In genomic region chr4:135066766-135067479, GRCm38 (mm10) we compare ENCODE assay signal across 8 mouse cellular contexts. TPM values are rescaled to one million over a fixed set of nuclear protein-coding genes. Genes with fewer than 3 reads are reported as not detected.
DNase-seq lines count a peak whose midpoint lies in the region; ATAC-seq and TF ChIP-seq lines count a peak whose summit lies in the region.

No protein-coding gene starts in this region.

- H3K4me2 ChIP-seq in forebrain, embryonic 11.5 days (ENCODE audit: low read depth, low read length, severe bottlenecking) = peak overlapping the region; percentile 27; the same call in 1 of the 2 replicates
- no peak overlapping the region for H3K4me2 ChIP-seq in forebrain, embryonic 15.5 days (replicated peaks)
- H3K4me2 ChIP-seq in intestine, postnatal 0 days (replicated peaks; ENCODE audit: low read depth) = no peak overlapping the region
- no peak overlapping the region for H3K4me2 ChIP-seq in midbrain, embryonic 14.5 days (ENCODE audit: low read length)

- peak; percentile 79 for TF ChIP-seq CTCF in intestine, postnatal 0 days (IDR thresholded peaks at IDR 0.05; ENCODE audit: low read depth)

- intact Hi-C loops in left cerebral cortex, postnatal 4 days (cut with DNase I) = loop anchor here (10.0 kb wide), 1 partner anchor 138 kb away; no protein-coding TSS in a partner anchor

- H3K4me1 ChIP-seq in forebrain, embryonic 11.5 days (replicated peaks; ENCODE audit: control insufficient read depth, insufficient read depth, low read length) = no peaks in the 10 kb centered on the region
- no peaks in the 10 kb centered on the region for H3K4me1 ChIP-seq in forebrain, embryonic 15.5 days
- H3K4me1 ChIP-seq in intestine, postnatal 0 days (replicated peaks; ENCODE audit: control insufficient read depth, insufficient read depth, low read length) = no peaks in the 10 kb centered on the region
- H3K4me1 ChIP-seq in midbrain, embryonic 14.5 days (ENCODE audit: control insufficient read depth, insufficient read depth, low read length) = no peaks in the 10 kb centered on the region

- 10% methylated on average over 19 of the region's 19 CpGs for WGBS in forebrain, embryonic 11.5 days
- 10% methylated on average over 19 of the region's 19 CpGs for WGBS in forebrain, embryonic 15.5 days
- 8% methylated on average over 19 of the region's 19 CpGs for WGBS in intestine, postnatal 0 days
- 10% methylated on average over 19 of the region's 19 CpGs for WGBS in midbrain, embryonic 14.5 days

- peak; percentile 91 for DNase-seq in forebrain, embryonic 11.5 days (ENCODE audit: low spot score)
- DNase-seq in cerebellum, postnatal 4 days (ENCODE audit: low spot score in 2 of 2) = peak; percentile 64 to 85
- peak; percentile 68 for DNase-seq in gastrocnemius, postnatal 25 days
- peak; percentile 83 for DNase-seq in left cerebral cortex, postnatal 4 days
- peak; percentile 88 for DNase-seq in midbrain, embryonic 14.5 days
- peak; percentile 86 to 91 for DNase-seq in spleen, postnatal 10 days (ENCODE audit: low spot score in 2 of 2)

- H3K27me3 ChIP-seq in forebrain, embryonic 11.5 days (ENCODE audit: control insufficient read depth, insufficient read depth, low read length) = no peaks in the 10 kb centered on the region
- H3K27me3 ChIP-seq in forebrain, embryonic 15.5 days = no peaks in the 10 kb centered on the region
- no peaks in the 10 kb centered on the region for H3K27me3 ChIP-seq in intestine, postnatal 0 days (replicated peaks; ENCODE audit: control insufficient read depth, insufficient read depth, low read length)
- no peaks in the 10 kb centered on the region for H3K27me3 ChIP-seq in midbrain, embryonic 14.5 days (ENCODE audit: control insufficient read depth, insufficient read depth, low read length)

- ATAC-seq in forebrain, embryonic 11.5 days (replicated peaks; ENCODE audit: low FRiP score) = no peak
- ATAC-seq in forebrain, embryonic 15.5 days (replicated peaks) = no peak
- ATAC-seq in intestine, postnatal 0 days = peak; percentile 80
- no peak for ATAC-seq in midbrain, embryonic 14.5 days (ENCODE audit: low FRiP score, low TSS enrichment)

- H3K9me3 ChIP-seq in forebrain, embryonic 11.5 days (ENCODE audit: control insufficient read depth, low read length) = no peaks in the 10 kb centered on the region
- no peaks in the 10 kb centered on the region for H3K9me3 ChIP-seq in forebrain, embryonic 15.5 days
- H3K9me3 ChIP-seq in intestine, postnatal 0 days (ENCODE audit: control insufficient read depth) = no peaks in the 10 kb centered on the region
- no peaks in the 10 kb centered on the region for H3K9me3 ChIP-seq in midbrain, embryonic 14.5 days (ENCODE audit: control insufficient read depth, low read length)

- no peak overlapping the region for H3K27ac ChIP-seq in forebrain, embryonic 11.5 days (ENCODE audit: low read depth, low read length)
- H3K27ac ChIP-seq in forebrain, embryonic 15.5 days (replicated peaks) = no peak overlapping the region
- H3K27ac ChIP-seq in intestine, postnatal 0 days (ENCODE audit: low read depth, low read length) = no peak overlapping the region
- H3K27ac ChIP-seq in midbrain, embryonic 14.5 days (replicated peaks; ENCODE audit: low read depth, low read length) = no peak overlapping the region

- H3K9ac ChIP-seq in forebrain, embryonic 11.5 days (ENCODE audit: low read length) = no peak overlapping the region; the same call in 1 of the 2 replicates
- no peak overlapping the region for H3K9ac ChIP-seq in forebrain, embryonic 15.5 days (replicated peaks)
- H3K9ac ChIP-seq in intestine, postnatal 0 days (ENCODE audit: low read depth, low read length) = no peak overlapping the region
- no peak overlapping the region for H3K9ac ChIP-seq in midbrain, embryonic 14.5 days (replicated peaks; ENCODE audit: low read length)

- H3K4me3 ChIP-seq in forebrain, embryonic 11.5 days (ENCODE audit: low read depth, low read length) = no peak overlapping the region
- H3K4me3 ChIP-seq in forebrain, embryonic 15.5 days = no peak overlapping the region
- H3K4me3 ChIP-seq in intestine, postnatal 0 days (ENCODE audit: low read depth, low read length) = no peak overlapping the region
- no peak overlapping the region for H3K4me3 ChIP-seq in midbrain, embryonic 14.5 days (replicated peaks; ENCODE audit: low read depth, low read length)

- no peaks in the 10 kb centered on the region for H3K36me3 ChIP-seq in forebrain, embryonic 11.5 days (ENCODE audit: control insufficient read depth, insufficient read depth, low read length)
- no peaks in the 10 kb centered on the region for H3K36me3 ChIP-seq in forebrain, embryonic 15.5 days
- no peaks in the 10 kb centered on the region for H3K36me3 ChIP-seq in intestine, postnatal 0 days (ENCODE audit: control insufficient read depth, insufficient read depth)
- no peaks in the 10 kb centered on the region for H3K36me3 ChIP-seq in midbrain, embryonic 14.5 days (ENCODE audit: control insufficient read depth, insufficient read depth, low read length)

RNA-seq across cellular contexts. Expression of gene Runx3, which starts 53.5 kb away (rescaled TPM):
- 0.04 and 0.07 TPM in 2 replicates for polyA plus RNA-seq in forebrain, embryonic 11.5 days (2014; fragmentation: Nextera tagmentation; extraction: Ambion mirVana)
- polyA plus RNA-seq in forebrain, embryonic 15.5 days (2015; fragmentation: Nextera tagmentation; extraction: Ambion mirVana) = not detected in 2 replicates
- total RNA-seq in gastrocnemius, postnatal 25 days (2021) = under 1 TPM in 1 of 2 experiments, not detected in 1; 0.11 TPM
- polyA plus RNA-seq in intestine, postnatal 0 days (2015; fragmentation: Nextera tagmentation; extraction: Ambion mirVana) = 0.17 and 0.21 TPM in 2 replicates
- total RNA-seq in left cerebral cortex, postnatal 4 days (2021) = under 1 TPM in 1 of 2 experiments, not detected in 1; 0.08 TPM
- polyA plus RNA-seq in midbrain, embryonic 14.5 days (2014; fragmentation: Nextera tagmentation; extraction: Ambion mirVana) = not detected in 2 replicates
